Mouse (Mus musculus): ENCODE measurements at regions not wholly inside any gene's neighbourhood (a gene's known extent, or its start where the extent isn't known, plus 50 kb on each side); places are given as distances from the start of the nearest gene placed in this dataset.

- Histone ChIP-seq H3K27ac (ENCODE audit: control insufficient read depth, insufficient read depth, low read length) (no peak overlapping the region), H3K27me3 (ENCODE audit: control insufficient read depth, insufficient read depth, low read length) (no peaks in the 10 kb centered on the region), H3K4me3 (ENCODE audit: control insufficient read depth, insufficient read depth, low read length) (no peak overlapping the region), H3K36me3 (ENCODE audit: control insufficient read depth, insufficient read depth, low read length) (no peaks in the 10 kb centered on the region), H3K4me1 (replicated peaks; ENCODE audit: control insufficient read depth, insufficient read depth, low read length) (no peaks in the 10 kb centered on the region)
- DNase-seq: no peak
- 92% methylated on average over 10 of the region's 10 CpGs for WGBS
- TF ChIP-seq CTCF (IDR thresholded peaks at IDR 0.05; ENCODE audit: borderline replicate concordance, control insufficient read depth, extremely low read depth, insufficient read depth, low read length, poor library complexity) (no peak), POLR2A (IDR thresholded peaks at IDR 0.05; ENCODE audit: control insufficient read depth, extremely low read depth, insufficient read depth, low read length, poor library complexity) (no peak)
Observed at GRCm38 (mm10) chr12:109832964-109833363, 232.8 kb upstream of the Rtl1 start.

DNA sequence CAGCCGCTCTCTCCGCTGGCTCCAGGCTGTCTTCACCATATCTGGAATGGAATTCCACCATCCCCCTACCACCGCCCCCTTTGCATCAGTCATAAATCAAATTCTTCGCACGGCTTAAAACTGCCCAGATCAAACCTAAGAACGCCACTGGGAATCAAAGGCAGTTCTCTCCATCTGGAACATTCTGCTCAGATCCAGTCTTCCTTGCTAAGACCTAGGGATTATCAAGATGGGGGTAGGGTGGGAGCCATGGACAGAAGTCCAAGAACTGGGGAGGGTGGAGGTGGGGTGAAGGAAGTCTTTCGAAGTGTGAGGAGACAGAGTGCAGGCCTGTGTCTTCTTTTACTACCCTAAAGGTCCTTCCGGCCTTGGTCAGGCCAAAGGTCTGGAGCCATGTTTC, 236.4 kb upstream of the Rtl1 start:
- Histone ChIP-seq H3K36me3 (ENCODE audit: control insufficient read depth, insufficient read depth, low read length) (no peaks in the 10 kb centered on the region), H3K4me1 (replicated peaks; ENCODE audit: control insufficient read depth, insufficient read depth, low read length) (no peaks in the 10 kb centered on the region), H3K27ac (ENCODE audit: control insufficient read depth, insufficient read depth, low read length) (no peak overlapping the region), H3K4me3 (ENCODE audit: control insufficient read depth, insufficient read depth, low read length) (no peak overlapping the region), H3K27me3 (ENCODE audit: control insufficient read depth, insufficient read depth, low read length) (no peaks in the 10 kb centered on the region)
- no peak for TF ChIP-seq POLR2A (IDR thresholded peaks at IDR 0.05; ENCODE audit: control insufficient read depth, extremely low read depth, insufficient read depth, low read length, poor library complexity)
- WGBS: 96% methylated on average over 8 of the region's 8 CpGs
- no peak for DNase-seq

- no peak for DNase-seq
- WGBS: 74% methylated on average over 9 of the region's 9 CpGs
- Histone ChIP-seq H3K4me1 (replicated peaks; ENCODE audit: control insufficient read depth, insufficient read depth, low read length) (no peaks in the 10 kb centered on the region), H3K36me3 (ENCODE audit: control insufficient read depth, insufficient read depth, low read length) (no peaks in the 10 kb centered on the region), H3K4me3 (ENCODE audit: control insufficient read depth, insufficient read depth, low read length) (no peak overlapping the region), H3K27ac (ENCODE audit: control insufficient read depth, insufficient read depth, low read length) (no peak overlapping the region), H3K27me3 (ENCODE audit: control insufficient read depth, insufficient read depth, low read length) (no peaks in the 10 kb centered on the region)
- TF ChIP-seq CTCF (IDR thresholded peaks at IDR 0.05; ENCODE audit: borderline replicate concordance, control insufficient read depth, extremely low read depth, insufficient read depth, low read length, poor library complexity) (no peak), POLR2A (IDR thresholded peaks at IDR 0.05; ENCODE audit: control insufficient read depth, extremely low read depth, insufficient read depth, low read length, poor library complexity) (no peak)
Observed at GRCm38 (mm10) chr12:109839126-109839587, 239.0 kb upstream of the Rtl1 start.

DNA sequence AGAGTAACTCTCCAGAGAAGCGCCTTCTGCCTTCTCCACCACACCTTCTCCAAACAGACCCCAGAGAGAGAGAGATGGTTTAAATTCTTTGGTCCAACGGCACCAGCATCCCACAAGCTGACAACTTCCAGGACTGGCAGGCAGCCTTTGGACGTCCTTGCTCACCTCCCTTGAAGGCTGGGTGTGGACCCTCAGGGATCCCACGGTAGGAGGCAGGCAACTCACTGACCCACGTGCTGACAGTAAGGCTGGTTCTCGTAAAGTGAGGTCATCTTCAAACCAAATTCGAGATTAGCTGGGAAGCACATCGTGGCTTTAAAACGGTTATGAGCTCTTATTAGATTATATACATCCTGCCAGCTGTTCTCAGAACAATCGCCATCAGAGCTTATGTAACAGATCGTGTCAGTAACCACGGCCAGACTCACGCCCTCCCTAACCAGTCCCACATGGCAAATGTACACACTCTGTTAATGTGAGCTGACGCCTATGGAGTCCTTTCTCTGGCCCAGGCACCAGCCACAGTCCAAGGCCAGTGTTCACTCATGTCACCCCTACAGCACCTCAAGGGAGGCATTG, 239.9 kb upstream of the Rtl1 start:
- no peaks in the 10 kb centered on the region for H3K36me3 ChIP-seq (ENCODE audit: control insufficient read depth, insufficient read depth, low read length)
- no peak overlapping the region for H3K4me3 ChIP-seq (ENCODE audit: control insufficient read depth, insufficient read depth, low read length)
- no peak for TF ChIP-seq CTCF (IDR thresholded peaks at IDR 0.05; ENCODE audit: borderline replicate concordance, control insufficient read depth, extremely low read depth, insufficient read depth, low read length, poor library complexity)
- no peak for TF ChIP-seq POLR2A (IDR thresholded peaks at IDR 0.05; ENCODE audit: control insufficient read depth, extremely low read depth, insufficient read depth, low read length, poor library complexity)
- H3K27ac ChIP-seq (ENCODE audit: control insufficient read depth, insufficient read depth, low read length): no peak overlapping the region
- WGBS: 62% methylated on average over 14 of the region's 14 CpGs
- H3K4me1 ChIP-seq (replicated peaks; ENCODE audit: control insufficient read depth, insufficient read depth, low read length): no peaks in the 10 kb centered on the region
- no peaks in the 10 kb centered on the region for H3K27me3 ChIP-seq (ENCODE audit: control insufficient read depth, insufficient read depth, low read length)
- DNase-seq: no peak

- DNase-seq: no peak
- no peak overlapping the region for H3K27ac ChIP-seq (ENCODE audit: control insufficient read depth, insufficient read depth, low read length)
Observed at GRCm38 (mm10) chr12:109844723-109845601, 244.8 kb upstream of the Rtl1 start.

DNA sequence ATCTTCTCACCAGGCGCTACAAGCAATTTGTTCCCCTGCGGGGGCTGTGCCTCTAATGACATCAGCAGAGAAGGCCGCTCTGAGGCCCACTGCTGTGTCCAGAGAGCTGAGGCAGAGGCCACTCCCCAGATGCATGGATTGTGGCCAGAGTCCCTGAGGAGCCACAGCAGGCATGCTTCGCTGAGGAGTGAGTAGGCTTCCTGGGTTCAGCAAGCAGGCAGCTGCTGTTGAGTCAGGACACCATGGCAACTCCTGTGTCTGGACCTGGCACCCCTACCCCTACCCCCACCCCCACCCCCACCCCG, 245.4 kb upstream of the Rtl1 start:
- no peak for DNase-seq
- no peak overlapping the region for H3K4me3 ChIP-seq (ENCODE audit: control insufficient read depth, insufficient read depth, low read length)
- H3K27ac ChIP-seq (ENCODE audit: control insufficient read depth, insufficient read depth, low read length): no peak overlapping the region
- TF ChIP-seq CTCF (IDR thresholded peaks at IDR 0.05; ENCODE audit: borderline replicate concordance, control insufficient read depth, extremely low read depth, insufficient read depth, low read length, poor library complexity): no peak
- TF ChIP-seq POLR2A (IDR thresholded peaks at IDR 0.05; ENCODE audit: control insufficient read depth, extremely low read depth, insufficient read depth, low read length, poor library complexity): no peak
- 89% methylated on average over 5 of the region's 5 CpGs for WGBS
- H3K4me1 ChIP-seq (replicated peaks; ENCODE audit: control insufficient read depth, insufficient read depth, low read length): no peaks in the 10 kb centered on the region
- no peaks in the 10 kb centered on the region for H3K36me3 ChIP-seq (ENCODE audit: control insufficient read depth, insufficient read depth, low read length)
- H3K27me3 ChIP-seq (ENCODE audit: control insufficient read depth, insufficient read depth, low read length): no peaks in the 10 kb centered on the region

More at GRCm38 (mm10) chr12:109844723-109845601, 244.8 kb upstream of the Rtl1 start:
- H3K4me3 ChIP-seq (ENCODE audit: control insufficient read depth, insufficient read depth, low read length): no peak overlapping the region
- no peaks in the 10 kb centered on the region for H3K27me3 ChIP-seq (ENCODE audit: control insufficient read depth, insufficient read depth, low read length)
- TF ChIP-seq CTCF (IDR thresholded peaks at IDR 0.05; ENCODE audit: borderline replicate concordance, control insufficient read depth, extremely low read depth, insufficient read depth, low read length, poor library complexity): no peak
- TF ChIP-seq POLR2A (IDR thresholded peaks at IDR 0.05; ENCODE audit: control insufficient read depth, extremely low read depth, insufficient read depth, low read length, poor library complexity): no peak
- no peaks in the 10 kb centered on the region for H3K4me1 ChIP-seq (replicated peaks; ENCODE audit: control insufficient read depth, insufficient read depth, low read length)
- 85% methylated on average over 8 of the region's 8 CpGs for WGBS
- H3K36me3 ChIP-seq (ENCODE audit: control insufficient read depth, insufficient read depth, low read length): no peaks in the 10 kb centered on the region

Data from thymus, adult 2 months (tissue).